Mouse (Mus musculus) heart, postnatal 0 days (tissue): ENCODE measurements around the gene Fgfr1op2. TPM values are rescaled to one million over a fixed set of nuclear protein-coding genes. Genes with fewer than 3 reads are reported as not detected.
A peak's percentile ranks its signal among the peaks of the same experiment; 100 is the strongest.

ENCODE experiments used
- ATAC-seq: fragments of 200-750 bp; cut with Nextera tagmentation; 2 replicates; pipeline ENCODE4 v1.8.0; 2017; ENCODE audit warnings: low read depth, moderate number of reproducible peaks, moderate library complexity; ENCODE audit not compliant: insufficient read depth
- DNase-seq: peaks from one replicate; pipeline ENCODE4 v3.0.0-alpha.2; 2016; ENCODE audit warnings: low spot score
- H3K27ac ChIP-seq: fragments of 300-500 bp; sonication (generic); 2 replicates; pipeline ENCODE4 v1.5.1; 2014; ENCODE audit warnings: low read depth, mild to moderate bottlenecking
- H3K27me3 ChIP-seq: fragments of 300-500 bp; sonication (generic); 2 replicates; pipeline ENCODE4 v1.6.1; 2014; ENCODE audit warnings: low read length, mixed read lengths; ENCODE audit not compliant: control insufficient read depth, insufficient read depth
- H3K36me3 ChIP-seq: fragments of 300-500 bp; sonication (generic); replicated peaks from 2 replicates; pipeline ENCODE4 v1.6.1; 2014; ENCODE audit warnings: low read length, mixed read lengths; ENCODE audit not compliant: control insufficient read depth, insufficient read depth
- H3K4me1 ChIP-seq: fragments of 300-500 bp; sonication (generic); 2 replicates; pipeline ENCODE4 v1.6.1; 2014; ENCODE audit warnings: antibody characterized with exemption; ENCODE audit not compliant: control insufficient read depth, insufficient read depth
- H3K4me2 ChIP-seq: fragments of 300-500 bp; sonication (generic); 2 replicates; pipeline ENCODE4 v1.6.1; 2014; ENCODE audit warnings: low read depth, mild to moderate bottlenecking, low read length, moderate library complexity
- H3K4me3 ChIP-seq: fragments of 300-500 bp; sonication (generic); 2 replicates; pipeline ENCODE4 v1.5.1; 2014; ENCODE audit warnings: low read depth, low read length
- H3K9ac ChIP-seq: fragments of 300-500 bp; sonication (generic); replicated peaks from 2 replicates; pipeline ENCODE4 v1.6.1; 2014; ENCODE audit warnings: low read depth, low read length, mixed read lengths
- H3K9me3 ChIP-seq: fragments of 300-500 bp; sonication (generic); replicated peaks from 2 replicates; pipeline ENCODE4 v1.6.1; 2016; ENCODE audit warnings: low read length; ENCODE audit not compliant: control insufficient read depth
- CTCF ChIP-seq: IDR thresholded peaks from 2 replicates; pipeline ENCODE4 v1.5.1; 2016; ENCODE audit warnings: antibody characterized with exemption, control low read depth, low read depth
- EP300 ChIP-seq: IDR thresholded peaks from 2 replicates; pipeline ENCODE4 v1.6.1; 2016; ENCODE audit warnings: antibody characterized with exemption, low read depth
- WGBS: fragments of 180-500 bp; shearing (Covaris S2); extraction: QIAGEN DNeasy Blood & Tissue Kit; methylation state at CpG from one replicate; pipeline ENCODE4 v1.1.7; 2014; 5-methylcytosine and 5-hydroxymethylcytosine counted together
- polyA plus RNA-seq: library from polyadenylated mRNA; unstranded; fragments of >200 nt; fragmentation: Nextera tagmentation; extraction: Ambion mirVana; gene quantifications from 2 replicates; pipeline ENCODE4 v1.2.1, GENCODE M21; 2015
- total RNA-seq: library from RNA; depleted of rRNA; stranded (reverse); fragments of >200 nt; gene quantifications from 2 replicates; pipeline ENCODE4 v1.2.3, GENCODE M21; 2014; ENCODE audit warnings: low replicate concordance

Fgfr1op2 gene
- total and polyA plus RNA-seq, 2 experiments from 2014 or later = 61.4 to 87.8 TPM

- H3K4me3 ChIP-seq = no peak overlapping the region
- no peak for TF ChIP-seq CTCF
- TF ChIP-seq EP300 = no peak
Observed at GRCm38 (mm10) chr6:146537111-146537510, 39.9 kb upstream of the Fgfr1op2 start.

GRCm38 (mm10) chr6:146538071-146538470 is 38.9 kb upstream of the Fgfr1op2 start:
- TF ChIP-seq EP300 (no peak), CTCF (no peak)
- WGBS = 45% methylated on average over 2 of the region's 2 CpGs
- no peaks in the 10 kb centered on the region for H3K36me3 ChIP-seq
- DNase-seq = no peak
- no peak overlapping the region for H3K4me2 ChIP-seq
- no peak overlapping the region for H3K4me3 ChIP-seq
- no peaks in the 10 kb centered on the region for H3K27me3 ChIP-seq
- no peak overlapping the region for H3K9ac ChIP-seq
- no peak for ATAC-seq
- 0 out of 2 replicates have a peak overlapping the region, but pooled peaks have one; percentile 28 for H3K27ac ChIP-seq
- H3K4me1 ChIP-seq = no peaks in the 10 kb centered on the region
- no peaks in the 10 kb centered on the region for H3K9me3 ChIP-seq

More at GRCm38 (mm10) chr6:146537111-146537510, 39.9 kb upstream of the Fgfr1op2 start:
- Histone ChIP-seq H3K27ac (0 out of 2 replicates have a peak overlapping the region, but pooled peaks have one; percentile 12), H3K9me3 (no peaks in the 10 kb centered on the region), H3K4me2 (no peak overlapping the region), H3K27me3 (no peaks in the 10 kb centered on the region), H3K9ac (no peak overlapping the region), H3K4me1 (no peaks in the 10 kb centered on the region), H3K36me3 (no peaks in the 10 kb centered on the region)
- DNase-seq (no peak), ATAC-seq (peak; percentile 47; the same call in 1 of the 2 replicates)
- 46% methylated on average over 4 of the region's 4 CpGs for WGBS

GRCm38 (mm10) chr6:146538661-146539060 is 38.3 kb upstream of the Fgfr1op2 start:
- H3K4me1 ChIP-seq = no peaks in the 10 kb centered on the region
- ATAC-seq = no peak
- no peaks in the 10 kb centered on the region for H3K27me3 ChIP-seq
- 36% methylated on average over 4 of the region's 4 CpGs for WGBS
- no peak overlapping the region for H3K4me3 ChIP-seq
- H3K9ac ChIP-seq = no peak overlapping the region
- H3K9me3 ChIP-seq = no peaks in the 10 kb centered on the region
- H3K27ac ChIP-seq = peak overlapping the region; percentile 28; the same call in 1 of the 2 replicates
- H3K36me3 ChIP-seq = no peaks in the 10 kb centered on the region
- TF ChIP-seq CTCF (no peak), EP300 (no peak)
- peak; percentile 38 for DNase-seq
- H3K4me2 ChIP-seq = no peak overlapping the region

GRCm38 (mm10) chr6:146540386-146540785 is 36.6 kb upstream of the Fgfr1op2 start:
- Histone ChIP-seq H3K4me2 (no peak overlapping the region), H3K9ac (no peak overlapping the region), H3K36me3 (no peaks in the 10 kb centered on the region), H3K4me1 (peaks cover 5% of the 10 kb centered on the region), H3K9me3 (no peaks in the 10 kb centered on the region), H3K27me3 (no peaks in the 10 kb centered on the region), H3K27ac (no peak overlapping the region), H3K4me3 (no peak overlapping the region)
- TF ChIP-seq EP300 (no peak), CTCF (no peak)
- ATAC-seq = no peak
- no peak for DNase-seq
- 86% methylated on average over 3 of the region's 3 CpGs for WGBS

GRCm38 (mm10) chr6:146544622-146545021 is 32.4 kb upstream of the Fgfr1op2 start:
- H3K9me3 ChIP-seq = no peaks in the 10 kb centered on the region
- DNase-seq (no peak), ATAC-seq (no peak)
- no peak overlapping the region for H3K4me2 ChIP-seq
- H3K27me3 ChIP-seq = no peaks in the 10 kb centered on the region
- H3K4me1 ChIP-seq = peaks cover 5% of the 10 kb centered on the region
- H3K27ac ChIP-seq = peak overlapping the region; percentile 88
- TF ChIP-seq CTCF (no peak), EP300 (no peak)
- peaks cover 25% of the 10 kb centered on the region for H3K36me3 ChIP-seq
- no peak overlapping the region for H3K4me3 ChIP-seq
- WGBS = 69% methylated on average over 1 of the region's 1 CpGs
- no peak overlapping the region for H3K9ac ChIP-seq

GRCm38 (mm10) chr6:146545289-146545865 is 31.6 kb upstream of the Fgfr1op2 start:
- DNase-seq = peak; percentile 63
- Histone ChIP-seq H3K9me3 (no peaks in the 10 kb centered on the region), H3K36me3 (peaks cover 31% of the 10 kb centered on the region), H3K9ac (no peak overlapping the region), H3K4me2 (no peak overlapping the region; the same call in 1 of the 2 replicates), H3K27ac (peak overlapping the region; percentile 88), H3K4me1 (peaks cover 5% of the 10 kb centered on the region), H3K4me3 (no peak overlapping the region), H3K27me3 (no peaks in the 10 kb centered on the region)
- 23% methylated on average over 5 of the region's 5 CpGs for WGBS
- no peak for TF ChIP-seq EP300
- peak; percentile 89 for ATAC-seq
